Mouse (Mus musculus) gastrocnemius, adult 18-20 months (tissue): ENCODE measurements around the gene Tescl. TPM values are rescaled to one million over a fixed set of nuclear protein-coding genes. Genes with fewer than 3 reads are reported as not detected.

Experiments used
- DNase-seq: peaks from one replicate; pipeline ENCODE4 v3.0.0; 2021; ENCODE audit warnings: low spot score
- total RNA-seq, 2 experiments: library from RNA; stranded (reverse); gene quantifications; 2 replicates each; pipeline ENCODE4 v1.2.3; 2021

The Tescl gene
- total RNA-seq, 2 experiments from 2014 or later = not detected

- DNase-seq = peak; percentile 79
Observed at GRCm38 (mm10) chr7:24364827-24365226, 31.1 kb upstream of the Tescl start.

DNA sequence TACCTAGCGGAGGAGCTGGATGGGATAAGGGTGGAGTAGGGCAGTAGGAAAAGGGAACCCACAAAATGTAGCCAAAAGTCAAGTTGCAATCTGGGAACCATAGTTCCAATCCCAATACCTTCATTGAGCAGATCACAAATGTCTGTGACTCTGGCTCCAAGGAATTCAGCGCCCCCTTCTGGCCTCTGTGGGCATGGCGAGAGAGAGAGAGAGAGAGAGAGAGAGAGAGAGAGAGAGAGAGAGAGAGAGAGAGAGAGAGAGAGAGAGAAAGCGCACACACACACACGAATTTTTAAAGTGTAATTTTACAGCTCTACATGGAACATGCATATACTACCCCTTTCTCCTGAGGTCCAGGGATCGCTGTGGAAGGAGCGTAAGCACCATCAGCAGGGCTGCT lies 29.5 kb upstream of the Tescl start:
- no peak for DNase-seq

- DNase-seq = no peak
Observed at GRCm38 (mm10) chr7:24361001-24361400, 27.3 kb upstream of the Tescl start.

- no peak for DNase-seq
Observed at GRCm38 (mm10) chr7:24359269-24359668, 25.5 kb upstream of the Tescl start.

GRCm38 (mm10) chr7:24357899-24358298 lies 24.2 kb upstream of the Tescl start:
- no peak for DNase-seq

DNA sequence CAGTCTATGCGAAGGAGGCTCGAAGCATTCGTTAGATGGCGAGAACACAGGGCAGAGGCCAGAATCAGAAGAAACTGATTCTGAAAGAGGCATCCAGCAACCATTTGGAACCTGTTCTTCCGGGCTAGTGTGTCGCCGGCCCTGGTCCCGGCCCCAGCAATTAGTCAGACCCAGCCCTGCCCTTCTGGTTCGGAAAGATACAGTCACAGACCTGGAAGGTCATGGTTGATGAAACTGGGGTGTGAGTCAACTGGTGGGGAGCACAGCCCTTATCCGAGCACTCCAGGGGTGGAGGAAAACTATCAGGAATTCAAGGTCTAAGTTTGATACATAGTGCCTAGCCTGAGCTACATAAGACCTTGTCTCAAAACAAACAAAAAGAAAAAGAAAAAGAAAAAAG lies 22.3 kb upstream of the Tescl start:
- no peak for DNase-seq

DNA sequence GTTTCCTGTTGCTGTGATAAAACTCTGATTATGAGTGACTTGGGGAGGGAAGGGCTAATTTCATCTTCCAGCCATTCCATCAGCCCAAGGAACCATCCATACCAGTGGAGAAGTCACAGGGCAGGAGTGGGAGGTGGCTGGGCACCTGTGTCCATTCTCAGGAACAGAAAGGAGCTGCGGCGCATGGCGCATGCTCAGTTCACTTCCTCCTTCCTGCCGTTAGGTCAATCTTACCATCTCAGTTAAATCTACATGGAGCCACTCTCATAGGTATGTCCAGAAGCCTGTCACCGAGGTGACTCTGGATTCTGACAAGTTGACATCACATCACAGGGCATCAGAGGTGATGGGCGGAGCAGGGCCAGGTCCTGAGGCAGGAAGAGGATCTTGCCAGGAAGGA lies 21.9 kb upstream of the Tescl start:
- DNase-seq = no peak

DNA sequence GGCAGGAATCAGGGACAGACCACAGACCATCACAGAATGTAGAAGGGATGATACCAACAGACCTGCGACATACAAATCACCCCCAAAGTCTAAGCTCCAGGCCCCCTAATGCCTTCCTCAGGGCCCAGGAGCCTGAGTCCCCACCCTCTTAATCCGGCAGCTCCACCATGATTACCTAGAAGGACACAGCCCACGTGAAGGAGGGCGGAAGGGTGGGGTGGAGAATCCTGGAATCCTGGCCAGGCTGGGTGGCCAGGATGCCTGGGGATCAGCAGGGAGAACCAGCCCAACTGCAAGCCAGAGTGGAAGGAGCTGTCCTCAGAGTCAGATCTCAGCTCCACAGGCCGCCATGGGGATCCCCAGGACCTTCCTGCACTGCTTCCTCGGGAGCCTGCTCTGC lies 15.2 kb upstream of the Tescl start, which contains the start of gene Lypd5:
TSS of gene Lypd5 (plus strand) at position 301 of the 400 bp plus-strand sequence.
- DNase-seq = no peak

DNA sequence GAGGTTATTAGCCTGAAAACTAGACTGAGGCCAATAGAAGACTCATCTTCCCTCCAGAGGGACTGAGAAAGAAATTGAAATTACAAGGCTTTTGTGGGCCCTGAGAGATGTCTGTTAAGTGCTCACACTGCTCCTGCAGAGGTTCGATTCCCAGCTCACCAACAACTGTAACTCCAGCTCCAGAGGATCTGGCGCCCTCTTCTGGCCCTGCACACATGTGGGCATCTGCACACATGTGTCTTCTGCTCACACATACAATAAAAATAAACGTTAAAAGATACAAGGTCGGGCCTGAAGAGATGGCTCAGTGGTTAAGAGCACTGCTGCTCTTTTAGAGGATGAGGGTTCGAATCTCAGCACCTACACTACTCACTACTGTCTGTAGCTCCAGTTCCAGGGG lies 12.7 kb upstream of the Tescl start:
- no peak for DNase-seq

- DNase-seq = no peak
Observed at GRCm38 (mm10) chr7:24343701-24344272, 10.1 kb upstream of the Tescl start.

GRCm38 (mm10) chr7:24338241-24338640 lies 4.5 kb upstream of the Tescl start:
- DNase-seq = no peak

DNA sequence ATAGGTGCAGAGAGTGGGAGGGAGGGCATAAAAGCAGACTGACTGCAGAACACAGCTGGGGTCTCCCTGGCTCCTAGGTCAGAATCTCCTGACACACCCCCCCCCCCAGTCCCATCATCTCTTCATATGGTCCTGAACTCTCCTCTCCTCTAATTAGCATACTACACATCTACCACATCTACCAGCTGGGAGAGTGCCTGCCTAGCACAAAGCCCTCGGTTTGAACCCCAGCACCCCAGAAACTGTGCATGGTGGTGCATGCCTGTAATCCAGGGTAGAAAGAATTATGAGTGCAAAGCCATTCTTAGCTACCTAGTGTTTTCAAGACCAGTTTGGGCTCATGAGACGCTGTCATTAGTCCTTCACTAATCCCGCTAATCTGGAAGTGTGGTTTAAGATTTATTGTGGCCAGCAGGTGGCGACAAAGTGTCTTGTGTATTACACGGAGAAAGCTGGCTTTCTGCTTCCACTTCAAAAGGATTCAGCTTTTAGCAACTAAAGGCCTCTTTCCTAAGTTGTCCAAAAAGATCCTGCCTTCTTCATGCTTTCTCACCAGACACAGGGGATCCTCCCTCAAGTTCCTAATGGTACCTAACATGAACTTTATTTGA lies 2.1 kb upstream of the Tescl start:
- DNase-seq = peak; percentile 56

DNA sequence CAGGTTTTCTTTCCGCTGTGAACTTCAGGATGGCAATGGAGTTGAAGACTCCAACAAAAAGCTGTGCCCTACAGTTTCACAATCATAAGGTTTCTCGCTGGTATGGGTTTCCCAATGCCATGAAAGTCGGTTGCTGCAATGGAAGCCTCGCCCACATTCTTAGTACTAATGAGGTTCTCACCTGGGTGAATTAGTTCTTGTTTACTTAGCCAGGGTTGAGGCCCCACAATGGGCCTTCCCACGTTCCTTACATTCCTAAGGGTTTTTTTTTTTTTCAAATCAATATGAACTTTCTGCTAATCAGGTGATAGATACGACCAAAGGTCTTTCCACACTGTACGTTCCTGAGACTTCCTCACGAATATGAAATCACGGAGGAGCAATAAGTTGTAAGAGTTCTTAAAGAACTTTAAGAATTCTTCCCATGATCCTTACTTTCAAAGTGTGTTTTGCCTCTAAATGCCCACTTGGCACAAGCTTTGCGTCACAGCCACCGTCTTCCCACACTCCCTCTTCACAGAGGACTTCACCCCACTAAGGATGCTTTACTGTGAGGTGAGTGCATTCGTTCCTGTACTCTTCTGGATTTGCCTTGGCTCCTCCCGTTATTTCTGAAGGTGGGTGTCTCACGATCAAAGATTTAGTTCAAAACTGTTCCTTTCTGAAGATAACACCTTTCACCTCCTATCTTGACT lies 6.3 kb downstream of the Tescl start:
- no peak for DNase-seq

DNA sequence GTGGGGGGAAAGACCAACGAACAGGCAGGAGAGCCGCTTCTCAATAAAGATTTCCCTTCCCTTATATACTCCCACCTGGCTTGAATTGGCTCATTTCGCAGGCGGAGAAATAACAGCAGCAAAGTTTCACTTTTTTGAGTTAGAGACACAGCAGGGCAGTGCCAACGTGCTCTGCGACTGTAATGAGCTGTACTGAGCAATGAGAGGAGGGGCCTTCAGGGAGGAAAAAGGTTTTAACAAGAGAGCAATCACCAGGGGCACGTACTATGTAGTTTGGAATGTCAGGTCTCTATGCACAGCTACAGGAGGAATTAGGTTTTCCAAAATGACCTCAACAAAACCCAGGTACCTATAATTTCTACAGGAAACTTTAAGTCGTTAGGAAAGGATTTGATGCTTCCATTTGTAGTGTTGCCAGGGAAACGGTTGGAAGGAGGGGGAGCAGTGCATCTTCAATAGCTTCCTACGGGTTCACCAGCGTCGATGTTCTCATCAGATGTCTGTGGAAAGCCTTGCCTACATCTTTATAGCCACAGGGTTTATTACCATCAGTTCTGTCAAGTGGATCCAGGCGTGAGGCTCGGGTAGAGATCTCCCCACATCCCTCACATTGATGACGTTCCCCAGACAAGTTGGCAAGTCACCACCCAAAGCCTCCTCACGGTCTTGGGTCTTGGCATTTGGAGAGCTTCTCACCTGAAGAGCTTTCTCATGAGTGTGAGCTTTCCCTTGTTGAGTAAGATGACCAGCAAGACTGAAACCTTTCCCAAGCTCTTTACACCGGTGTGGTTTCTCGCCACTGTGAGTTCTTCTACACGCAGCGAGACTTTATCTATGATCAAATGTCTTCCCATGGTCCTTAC lies 7.2 kb downstream of the Tescl start:
- no peak for DNase-seq

DNA sequence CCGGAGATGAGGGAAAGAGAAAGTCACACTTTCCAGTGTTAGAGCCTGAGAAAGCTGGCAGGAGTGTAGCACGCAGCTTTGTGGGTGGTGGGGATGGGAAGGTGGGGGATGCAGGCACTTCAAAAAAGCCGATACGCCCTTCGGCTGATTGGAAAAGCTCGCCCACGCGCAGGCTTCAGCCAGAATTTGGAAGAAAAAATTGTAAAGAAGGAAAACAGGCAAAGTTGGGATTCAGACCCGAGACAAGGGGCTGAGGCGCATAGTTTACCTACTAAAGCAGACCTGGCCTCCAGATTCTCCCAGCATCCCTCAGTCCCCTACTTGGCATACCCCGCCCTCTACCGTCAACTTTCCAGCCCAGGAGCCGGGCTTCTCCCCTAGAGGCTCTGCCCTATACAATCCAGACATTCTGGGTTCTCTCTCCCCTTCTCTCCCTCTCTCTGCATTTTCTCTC lies 8.0 kb downstream of the Tescl start:
- no peak for DNase-seq

DNA sequence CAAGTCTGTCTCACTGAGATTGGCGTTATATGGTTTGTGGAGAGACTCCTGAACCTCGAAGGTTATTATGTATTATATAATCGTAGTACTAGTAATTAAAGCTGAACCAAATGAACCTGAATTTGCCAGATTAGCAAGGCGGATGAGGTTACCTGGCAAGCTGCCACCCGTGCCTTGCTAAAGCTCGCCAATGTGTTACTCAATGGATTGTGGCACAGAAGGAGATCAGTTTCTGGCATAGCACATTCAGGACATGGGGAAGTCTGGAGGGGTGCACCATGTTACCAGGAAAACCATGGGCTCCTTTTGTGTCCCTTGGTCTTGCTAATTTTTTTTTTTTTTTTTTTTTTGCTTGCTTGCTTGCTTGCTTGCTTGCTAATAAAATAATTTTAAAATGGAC lies 8.5 kb downstream of the Tescl start:
- DNase-seq = no peak

DNA sequence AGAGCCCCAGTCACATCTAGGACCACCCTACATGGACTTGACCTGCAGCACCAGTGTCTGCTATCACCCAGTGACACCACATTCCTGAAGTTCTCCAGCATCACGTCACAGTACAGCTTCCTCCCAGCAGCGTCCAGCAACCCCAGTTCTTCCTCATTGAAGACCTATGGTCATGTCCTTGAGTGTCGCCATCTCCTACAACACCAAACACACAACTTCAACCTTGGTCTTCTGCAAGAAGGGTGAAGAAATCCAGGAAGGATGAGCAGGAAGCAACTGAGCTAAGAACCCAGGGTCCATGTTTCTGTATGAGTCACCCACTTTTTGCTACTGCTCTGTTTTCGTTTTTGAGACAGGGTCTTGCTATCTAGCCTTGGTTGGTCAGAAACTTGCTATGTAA lies 11.1 kb downstream of the Tescl start:
- DNase-seq = no peak

- DNase-seq = no peak
Observed at GRCm38 (mm10) chr7:24318942-24319341, 14.8 kb downstream of the Tescl start.

GRCm38 (mm10) chr7:24316567-24317092 lies 17.1 kb downstream of the Tescl start, which contains the start of gene Zfp94:
Zfp94 (minus strand) TSS chr7:24316666.
- DNase-seq = peak; percentile 96

GRCm38 (mm10) chr7:24315726-24316566 lies 17.8 kb downstream of the Tescl start:
- DNase-seq = no peak
